Mouse (Mus musculus): Measurements from ENCODE around the gene Pld6. TPM values are rescaled to one million over a fixed set of nuclear protein-coding genes. Genes with fewer than 3 reads are reported as not detected.

The Pld6 gene
- total RNA-seq, 2 experiments from 2014 or later = 0.60 to 1.1 TPM

DNA sequence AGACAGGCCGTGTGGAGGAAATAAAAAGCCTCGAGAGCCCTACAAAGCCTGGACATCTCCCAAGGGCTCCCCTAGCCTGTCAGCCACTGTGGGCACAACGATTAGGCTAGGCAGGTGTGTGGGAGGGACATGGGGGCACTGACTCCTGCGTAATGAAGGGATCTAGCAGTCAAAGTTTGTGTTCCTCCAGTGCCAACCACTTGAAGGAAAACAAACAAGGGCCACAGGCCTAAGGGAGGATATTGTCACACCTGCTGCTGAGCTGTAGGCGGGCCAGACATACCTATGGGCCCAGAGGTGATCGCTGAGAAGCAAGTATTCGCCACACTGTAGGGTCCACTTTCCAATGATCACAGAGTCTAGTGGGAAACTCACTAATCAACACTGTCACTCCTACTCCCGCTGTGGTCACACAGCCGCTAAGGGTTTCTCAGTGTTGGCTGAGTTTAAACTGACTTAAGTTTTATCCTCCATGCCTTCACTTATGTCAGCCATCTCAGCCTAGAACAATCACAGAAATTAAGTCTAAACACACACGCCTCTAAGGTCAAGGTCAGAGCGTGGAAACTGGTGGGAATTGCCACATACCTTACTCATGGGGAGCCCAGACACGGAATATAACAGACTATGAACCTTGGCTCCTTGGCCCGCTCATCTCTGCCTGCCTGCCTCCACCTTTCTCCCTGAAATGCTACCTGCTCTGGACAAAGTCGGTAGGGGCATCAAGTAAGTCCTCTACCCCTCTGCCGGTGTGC, 824 bp downstream of the Pld6 start:
- DNase-seq (ENCODE audit: low spot score in 2 of 2) = no peak

DNA sequence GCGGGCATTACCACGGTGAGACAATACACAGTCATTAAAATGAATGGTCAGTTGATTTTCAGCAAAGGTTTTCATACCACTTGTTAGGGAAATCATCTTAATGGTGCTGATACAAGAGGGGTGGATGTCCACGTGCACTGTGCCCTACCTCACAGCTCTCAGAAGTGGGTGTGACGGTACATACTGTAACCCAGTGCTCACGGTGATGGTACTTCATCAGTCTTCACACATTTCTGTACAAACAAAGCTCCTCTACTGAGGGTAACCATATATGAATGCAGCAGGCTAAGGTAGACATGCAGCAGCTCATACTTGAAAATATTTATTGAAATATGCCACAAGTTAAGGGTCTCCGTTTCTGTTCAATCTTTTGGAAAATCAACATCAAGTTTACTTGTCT, 3.9 kb downstream of the Pld6 start:
- no peak for DNase-seq (ENCODE audit: low spot score in 2 of 2)

DNA sequence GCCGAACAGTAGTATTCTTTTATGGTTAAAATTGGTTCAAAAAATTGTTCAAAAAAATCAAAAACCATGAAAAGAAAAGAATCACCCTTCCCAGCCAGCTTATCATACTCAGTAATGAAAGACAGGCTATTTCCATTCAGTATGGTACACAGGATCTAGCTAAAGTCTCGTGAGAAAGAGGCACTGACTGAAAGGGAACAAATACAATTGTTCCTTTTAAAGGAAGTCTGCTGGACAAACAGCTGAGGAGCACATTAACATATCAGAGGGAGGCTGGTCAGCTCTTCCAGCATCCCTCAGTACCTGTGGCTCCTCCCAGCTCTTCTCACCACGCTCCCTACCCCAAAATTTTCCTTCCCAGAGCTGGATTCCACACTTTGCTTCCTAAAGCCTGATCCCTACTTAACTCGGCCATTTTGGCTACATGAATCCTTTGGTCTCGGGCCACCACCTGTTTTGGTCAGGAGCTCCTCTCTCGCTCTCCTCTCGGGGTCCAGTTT, 5.3 kb downstream of the Pld6 start:
- DNase-seq (ENCODE audit: low spot score in 2 of 2) = no peak

DNA sequence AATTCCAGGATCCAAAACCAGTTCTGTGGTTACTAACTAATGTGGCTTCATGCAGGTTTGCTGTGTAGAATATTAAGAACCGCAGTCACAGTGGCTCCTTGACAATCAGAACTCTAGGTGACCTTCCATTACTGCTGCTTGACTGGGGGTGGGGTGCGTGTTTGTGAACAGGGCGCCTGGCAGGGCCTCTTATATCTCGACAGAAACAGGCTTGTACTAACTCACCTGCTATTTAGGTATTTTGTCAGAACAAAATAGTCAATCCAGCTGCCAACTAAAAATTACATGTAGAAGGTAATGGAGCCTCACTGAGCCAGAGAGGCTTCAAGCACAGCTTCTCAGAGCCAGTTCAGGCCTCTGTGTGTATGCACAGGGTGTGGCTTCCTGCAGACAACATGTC, 7.2 kb downstream of the Pld6 start:
- no peak for DNase-seq (ENCODE audit: low spot score in 2 of 2)

DNA sequence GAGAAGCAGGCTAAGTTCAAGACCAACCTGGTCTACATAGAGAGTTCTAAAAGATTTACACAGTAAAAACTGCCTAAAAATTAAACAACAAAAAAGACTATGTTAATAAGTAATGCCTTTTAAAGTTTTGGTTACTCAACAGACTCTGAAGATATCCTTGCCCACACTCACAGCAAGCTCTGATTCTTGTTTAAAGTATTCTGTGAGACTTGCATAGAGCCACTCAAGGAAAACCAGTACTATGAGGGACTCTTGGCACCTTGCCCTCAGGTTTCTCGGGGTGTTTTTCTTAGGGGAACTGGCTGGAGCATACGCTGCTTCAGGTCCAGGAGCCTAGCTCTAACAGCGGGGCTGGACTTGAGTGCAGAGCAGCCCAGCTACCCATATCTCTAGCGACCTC, 8.0 kb downstream of the Pld6 start:
- no peak for DNase-seq (ENCODE audit: low spot score in 2 of 2)

DNA sequence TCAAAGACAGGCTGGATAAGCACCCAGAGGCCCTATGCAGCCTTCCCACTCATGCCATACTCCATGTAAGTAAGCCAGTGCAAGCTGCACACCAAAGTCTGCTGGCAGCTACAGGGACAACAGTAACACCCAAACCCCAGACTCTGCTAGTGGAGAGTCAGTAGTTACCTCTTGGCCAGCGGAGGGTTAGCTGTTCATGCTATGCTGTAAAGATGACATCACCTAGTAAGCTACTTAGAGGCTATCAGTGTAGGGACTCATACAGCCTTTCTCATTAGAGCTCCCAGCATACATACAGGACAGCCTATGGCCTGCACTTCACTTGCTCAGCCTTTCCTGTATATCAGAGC, 8.6 kb downstream of the Pld6 start:
- DNase-seq (ENCODE audit: low spot score in 2 of 2) = no peak

DNA sequence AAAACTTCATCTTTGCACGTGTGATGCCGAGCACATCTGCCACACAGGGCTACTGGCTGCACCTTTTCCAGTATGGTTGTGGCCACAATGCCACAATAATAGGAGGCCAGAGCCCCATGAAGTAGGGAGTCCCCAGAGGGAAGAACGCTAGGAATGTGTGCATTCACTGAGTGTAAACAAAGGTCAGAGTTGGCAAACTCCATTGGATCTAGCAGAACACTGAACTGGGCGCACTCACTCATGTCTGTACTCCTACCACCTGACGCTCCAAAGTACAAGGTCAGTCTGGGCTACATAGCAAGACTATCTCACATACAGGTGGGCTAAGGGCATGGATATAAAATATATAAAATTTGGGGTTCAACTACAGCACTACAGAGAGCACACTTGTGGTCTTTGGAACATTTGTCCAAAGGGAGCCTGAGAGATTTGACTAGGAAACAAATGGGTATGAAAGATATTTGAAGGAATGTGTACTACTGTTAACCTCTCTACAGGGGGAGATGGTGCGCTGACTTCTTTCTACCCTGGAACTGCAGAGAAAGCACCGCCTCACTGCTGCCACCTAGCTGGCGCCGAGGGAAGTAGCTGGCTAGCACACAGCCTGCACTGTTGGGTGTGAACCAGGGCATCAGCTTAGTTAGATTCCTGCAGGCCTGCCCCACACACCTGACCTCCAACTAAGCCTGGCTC, 9.1 kb downstream of the Pld6 start:
- DNase-seq (ENCODE audit: low spot score in 2 of 2) = peak; percentile 64 to 75

DNA sequence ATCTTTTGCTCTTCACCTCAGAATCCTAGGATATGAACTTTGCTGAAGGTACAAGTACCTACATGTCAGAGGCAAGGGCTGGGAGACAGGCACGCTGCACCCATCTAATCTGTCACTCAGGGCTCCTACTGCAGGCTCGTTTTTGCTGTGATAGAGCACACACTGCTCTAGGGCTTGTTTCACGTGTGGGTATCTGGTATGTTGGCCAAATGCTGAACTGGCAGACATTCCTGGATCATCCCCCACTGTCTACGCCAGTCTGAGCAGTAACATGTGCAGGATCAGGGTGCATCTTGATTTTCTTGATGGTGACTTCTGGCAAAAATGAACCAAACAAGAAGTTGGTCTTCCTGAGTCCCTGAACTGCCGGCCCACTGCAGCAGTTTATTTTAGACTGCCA, 10.2 kb downstream of the Pld6 start:
- no peak for DNase-seq (ENCODE audit: low spot score in 2 of 2)

DNA sequence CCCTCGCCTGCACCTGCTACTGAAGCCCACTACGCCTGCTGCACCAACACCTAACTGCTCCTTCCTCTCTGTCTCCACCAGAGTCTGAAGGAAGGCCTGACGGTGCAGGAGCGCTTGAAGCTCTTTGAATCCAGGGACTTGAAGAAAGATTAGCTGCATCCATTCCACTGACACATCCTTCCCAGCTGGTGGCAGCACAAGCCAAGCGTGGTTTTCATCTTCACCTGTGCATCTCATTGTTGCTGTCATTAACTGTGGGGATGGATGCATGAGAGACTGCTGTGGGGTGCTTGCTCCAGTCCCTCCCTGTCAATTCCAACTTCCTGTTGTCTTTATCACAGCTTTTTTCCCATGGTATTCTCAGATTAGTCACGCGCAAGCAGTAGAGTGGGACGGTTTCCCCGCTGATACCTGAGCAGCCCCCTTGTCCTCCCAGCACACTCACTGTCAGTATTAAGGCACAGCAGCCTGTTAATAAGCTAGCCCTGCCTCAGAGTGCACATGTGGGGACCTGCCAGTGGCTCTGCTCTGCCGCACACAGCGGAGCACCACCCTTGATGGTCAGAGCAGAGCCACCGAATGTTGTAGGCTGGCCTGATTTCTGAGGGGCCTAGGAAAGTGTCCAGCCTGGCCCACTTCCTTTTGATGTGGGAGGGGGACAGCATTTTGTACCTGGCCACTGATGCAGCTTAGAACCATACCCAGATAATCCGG, 11.9 kb downstream of the Pld6 start:
- DNase-seq (ENCODE audit: low spot score in 2 of 2) = no peak

DNA sequence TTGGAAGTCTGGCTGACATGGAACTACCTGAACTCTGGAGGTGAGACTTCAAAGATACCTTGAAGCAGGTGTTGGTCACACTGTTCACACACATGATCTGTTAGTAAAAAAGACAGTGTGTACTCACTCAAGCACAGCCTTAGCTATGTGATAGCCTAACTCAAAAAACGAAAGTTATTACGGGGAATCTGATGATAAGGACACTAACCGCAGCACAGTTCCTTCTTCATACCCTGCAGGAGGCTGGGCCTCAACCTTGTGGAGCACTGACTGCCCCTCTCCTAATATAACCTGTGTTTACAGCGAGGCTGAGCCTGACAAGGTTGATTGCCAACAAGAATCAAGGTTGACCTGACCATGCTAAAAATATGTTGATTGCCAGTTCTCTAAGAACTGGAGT, 12.9 kb downstream of the Pld6 start:
- no peak for DNase-seq (ENCODE audit: low spot score in 2 of 2)

DNA sequence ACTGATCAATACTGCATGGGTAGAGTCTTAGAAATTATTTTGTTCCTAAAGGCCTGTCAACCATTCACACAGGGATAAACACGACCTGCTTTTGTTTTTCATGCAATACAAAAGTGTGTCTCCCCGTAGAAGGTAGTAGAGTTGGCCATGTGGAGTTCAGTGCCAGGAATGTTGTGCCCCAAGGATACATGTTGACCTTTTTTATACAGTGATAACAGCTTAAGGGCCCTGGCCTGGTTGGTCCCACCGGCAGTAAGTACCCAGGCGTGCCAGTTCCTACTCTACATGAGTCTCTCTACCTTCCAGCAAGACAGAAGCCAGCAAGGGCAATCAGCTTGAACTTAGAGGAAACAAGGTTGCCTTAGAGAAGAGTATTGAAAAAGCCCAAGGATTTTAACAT, 14.5 kb downstream of the Pld6 start:
- DNase-seq (ENCODE audit: low spot score in 2 of 2) = no peak

DNA sequence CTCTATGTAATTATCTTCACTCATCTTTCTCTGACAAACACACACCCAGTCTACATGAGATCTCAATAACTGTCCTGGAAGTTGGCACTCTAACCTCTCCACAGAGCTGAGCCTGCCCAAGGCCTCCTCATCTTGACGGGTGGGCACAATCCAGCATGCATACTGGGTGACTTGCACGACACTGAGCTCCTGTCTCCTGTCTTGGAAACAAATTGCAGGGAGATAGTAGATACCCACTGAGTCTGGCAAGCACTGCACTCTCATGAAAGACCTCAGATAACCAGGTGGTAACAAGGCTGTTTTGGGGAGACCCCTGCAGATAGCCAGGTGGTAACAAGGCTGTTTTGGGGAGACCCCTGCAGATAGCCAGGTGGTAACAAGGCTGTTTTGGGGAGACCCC, 15.2 kb downstream of the Pld6 start:
- no peak for DNase-seq (ENCODE audit: low spot score in 2 of 2)

DNA sequence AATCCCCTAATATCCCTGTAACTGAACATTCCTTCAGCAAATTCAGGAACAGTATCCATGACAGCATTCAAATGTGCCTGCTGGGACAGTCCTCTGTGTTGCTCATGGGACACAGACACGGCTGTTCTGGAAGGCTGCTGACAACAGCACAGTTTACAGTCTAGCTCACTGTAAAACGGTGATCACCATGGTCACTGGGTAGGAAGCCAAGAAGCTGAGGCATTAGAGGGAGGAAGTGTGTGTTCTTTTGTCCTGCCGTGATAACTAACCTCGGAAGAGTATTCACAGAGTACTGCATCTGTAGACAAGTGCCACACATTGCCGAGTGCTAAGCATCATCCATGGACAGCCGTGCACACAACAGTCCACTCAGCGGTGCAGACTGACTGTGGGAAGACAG, 16.7 kb downstream of the Pld6 start:
- no peak for DNase-seq (ENCODE audit: low spot score in 2 of 2)

DNA sequence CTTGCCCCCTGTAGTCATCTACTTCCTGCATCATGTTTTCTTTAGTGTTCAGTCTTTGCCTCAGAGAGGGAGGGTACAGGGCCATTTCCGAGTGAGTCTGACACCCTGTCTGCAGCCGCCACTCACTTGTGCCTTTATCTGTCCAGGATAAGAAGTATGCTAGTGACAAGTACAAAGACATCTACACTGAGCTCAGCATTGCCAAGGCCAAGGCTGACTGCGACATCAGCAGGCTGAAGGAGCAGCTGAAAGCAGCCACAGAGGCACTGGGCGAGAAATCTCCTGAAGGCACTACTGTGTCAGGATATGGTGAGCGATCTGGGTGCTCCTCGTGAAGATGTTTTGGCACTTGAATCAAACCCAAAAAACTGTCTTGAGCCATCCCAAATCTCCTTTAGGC, 17.7 kb downstream of the Pld6 start:
- DNase-seq (ENCODE audit: low spot score in 2 of 2) = no peak

DNA sequence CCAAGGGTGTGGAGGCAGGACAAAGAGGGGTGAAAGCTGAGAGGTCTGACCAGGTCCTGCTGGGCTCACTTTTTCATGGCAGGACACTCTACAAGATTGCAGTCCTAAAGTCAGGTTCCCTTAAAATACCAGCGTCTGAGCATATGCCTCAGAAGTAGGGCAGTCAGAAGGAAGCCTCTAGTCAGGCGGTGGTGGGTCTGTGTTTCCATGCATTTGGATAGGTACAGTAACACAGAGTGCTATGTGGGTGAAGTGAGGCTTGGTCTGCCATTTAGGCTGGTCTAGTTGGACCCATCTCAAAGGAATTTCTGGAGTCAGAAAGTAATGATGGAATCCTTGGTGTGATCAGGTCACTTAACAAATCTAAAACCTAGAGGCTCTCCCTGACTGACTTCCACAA, 18.1 kb downstream of the Pld6 start:
- DNase-seq (ENCODE audit: low spot score in 2 of 2) = no peak

DNA sequence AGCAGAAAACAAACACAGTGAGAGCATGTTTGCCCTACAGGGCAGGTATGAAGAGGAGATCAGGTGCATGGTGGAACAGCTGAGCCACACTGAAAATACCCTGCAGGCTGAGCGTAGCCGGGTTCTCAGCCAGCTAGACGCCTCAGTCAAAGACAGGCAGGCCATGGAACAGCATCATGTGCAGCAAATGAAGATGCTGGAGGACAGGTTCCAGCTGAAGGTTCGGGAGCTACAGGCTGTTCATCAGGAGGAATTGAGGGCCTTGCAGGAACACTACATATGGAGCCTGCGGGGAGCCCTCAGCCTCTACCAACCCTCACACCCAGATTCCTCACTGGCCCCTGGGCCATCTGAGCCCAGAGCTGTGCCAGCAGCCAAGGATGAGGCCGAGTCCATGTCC, 26.6 kb downstream of the Pld6 start:
- no peak for DNase-seq (ENCODE audit: low spot score in 2 of 2)

DNA sequence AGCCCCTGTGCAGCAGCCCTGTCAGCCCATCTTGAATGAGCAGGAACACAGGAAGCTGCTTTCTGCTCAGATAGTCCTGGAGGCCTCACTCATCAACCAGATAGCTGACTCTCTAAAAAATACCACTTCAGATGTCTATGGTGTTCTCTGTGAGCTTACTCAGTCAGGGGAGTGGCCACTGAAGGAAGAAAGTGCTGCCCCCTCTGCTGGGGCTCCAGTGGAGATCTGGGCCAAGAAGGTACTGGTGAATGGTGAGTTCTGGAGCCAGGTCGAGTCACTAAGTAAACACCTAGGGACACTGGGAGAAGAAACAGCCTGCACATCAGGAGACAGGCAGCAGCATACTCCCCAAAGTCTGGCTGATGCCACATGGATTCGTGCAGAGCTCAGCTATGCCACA, 27.8 kb downstream of the Pld6 start:
- DNase-seq (ENCODE audit: low spot score in 2 of 2) = no peak

DNA sequence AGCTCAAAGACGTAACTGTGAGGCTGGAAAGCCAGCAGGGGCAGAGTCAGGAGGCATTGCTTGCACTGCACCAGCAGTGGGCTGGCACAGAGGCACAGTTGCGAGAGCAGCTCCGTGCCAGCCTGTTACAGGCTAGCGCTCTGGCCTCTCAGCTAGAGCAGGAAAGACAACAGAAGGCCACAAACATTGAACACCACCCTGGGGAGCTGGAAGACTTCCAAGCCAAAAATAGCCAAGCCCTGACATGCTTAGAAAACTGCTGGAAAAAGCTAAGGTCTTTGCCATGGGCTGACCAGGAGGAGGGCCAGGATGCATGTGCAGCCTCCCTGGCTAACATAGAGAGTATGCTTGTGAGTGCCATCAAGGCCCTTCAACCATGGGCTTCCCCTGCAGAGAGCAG, 28.3 kb downstream of the Pld6 start:
- DNase-seq (ENCODE audit: low spot score in 2 of 2) = peak; percentile 25 to 38

DNA sequence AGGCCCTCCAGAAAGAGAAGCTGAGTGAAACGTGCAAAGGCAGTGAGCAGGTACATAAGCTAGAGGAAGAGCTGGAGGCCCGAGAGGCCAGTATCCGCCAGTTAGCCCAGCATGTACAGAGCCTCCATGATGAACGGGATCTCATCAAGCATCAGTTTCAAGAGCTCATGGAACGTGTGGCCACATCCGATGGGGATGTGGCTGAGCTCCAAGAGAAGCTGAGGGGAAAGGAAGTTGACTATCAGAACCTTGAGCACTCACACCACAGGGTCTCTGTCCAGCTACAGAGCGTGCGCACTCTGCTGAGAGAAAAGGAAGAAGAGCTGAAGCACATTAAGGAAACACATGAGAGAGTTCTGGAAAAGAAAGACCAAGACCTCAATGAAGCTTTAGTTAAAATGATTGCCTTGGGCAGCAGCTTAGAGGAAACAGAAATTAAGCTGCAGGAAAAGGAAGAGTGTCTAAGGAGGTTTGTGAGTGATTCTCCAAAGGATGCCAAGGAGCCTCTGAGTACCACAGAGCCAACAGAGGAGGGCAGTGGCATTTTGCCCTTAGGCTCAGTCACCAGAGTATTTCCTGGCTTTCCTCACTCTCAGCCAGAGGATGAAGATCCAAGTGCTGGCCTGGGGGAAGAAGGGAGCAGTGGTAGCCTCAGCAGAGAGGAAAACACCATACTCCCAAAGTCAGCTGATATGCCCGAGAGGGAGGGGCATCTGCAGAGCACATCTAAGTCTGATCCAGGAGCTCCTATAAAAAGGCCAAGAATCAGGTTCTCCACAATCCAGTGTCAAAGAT, 29.1 kb downstream of the Pld6 start:
- DNase-seq (ENCODE audit: low spot score in 2 of 2) = no peak

DNA sequence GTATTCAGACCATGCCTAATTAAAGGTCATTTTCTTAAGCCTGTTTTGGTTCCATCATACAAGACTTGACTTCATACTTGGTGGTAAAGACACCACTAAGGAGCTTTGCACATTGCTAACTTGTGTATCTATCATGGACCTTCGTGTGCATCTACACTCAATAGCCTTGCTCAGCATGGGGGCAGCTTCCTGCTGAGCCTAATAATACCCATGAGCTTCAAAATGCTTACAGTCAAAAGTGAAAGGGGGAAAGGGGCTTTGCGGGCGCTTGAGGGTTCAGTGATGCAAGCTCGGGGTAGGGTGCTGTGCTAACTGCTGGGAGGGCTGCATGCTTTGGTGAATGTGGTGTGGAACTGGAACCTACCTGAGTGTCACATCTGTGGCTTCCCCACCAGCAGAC, 31.1 kb downstream of the Pld6 start:
- DNase-seq (ENCODE audit: low spot score in 2 of 2) = no peak

DNA sequence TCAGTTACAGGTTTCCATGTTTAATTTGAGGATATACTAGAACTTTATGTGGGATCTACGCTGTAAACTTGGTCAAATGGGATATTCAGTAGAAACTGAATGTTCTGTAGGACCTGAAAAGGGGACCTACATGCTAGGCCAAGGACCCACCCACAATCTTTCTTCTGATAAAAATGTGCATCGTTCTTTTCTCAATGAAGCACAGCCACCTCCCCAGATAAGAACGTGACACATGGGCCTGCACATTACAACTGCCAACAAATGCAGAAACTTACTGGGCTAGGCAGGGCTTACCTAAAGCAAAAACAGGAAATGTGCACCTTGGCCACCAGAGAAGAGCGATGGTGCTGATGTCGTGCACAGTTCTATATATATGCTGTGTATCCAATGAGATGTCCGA, 32.9 kb downstream of the Pld6 start:
- no peak for DNase-seq (ENCODE audit: low spot score in 2 of 2)

DNA sequence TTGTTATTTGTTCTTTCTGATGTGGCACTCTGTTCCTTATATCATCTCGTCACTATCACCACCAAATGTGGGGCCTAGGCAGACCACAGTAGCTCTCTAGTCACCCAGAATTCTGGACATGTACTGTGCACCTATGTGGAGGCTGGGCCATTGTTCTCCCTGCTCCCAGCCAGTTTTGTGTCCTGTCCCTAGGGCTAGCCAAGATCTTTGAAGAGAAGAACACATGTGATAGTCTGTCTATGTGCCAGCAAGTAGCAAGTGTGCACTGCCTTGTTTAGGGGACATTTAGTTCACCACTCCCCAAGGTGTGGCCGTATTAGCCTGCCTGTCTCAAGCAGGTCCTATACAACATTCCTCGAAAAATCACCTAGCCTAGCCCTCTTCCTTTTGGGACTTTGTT, 38.4 kb downstream of the Pld6 start:
- DNase-seq (ENCODE audit: low spot score in 2 of 2) = no peak

Data from left cerebral cortex, adult 18-20 months (tissue).